Mouse (Mus musculus) bone marrow, adult 2 months (tissue): Measurements from ENCODE around the gene Vps52.

Experiments used
- CTCF ChIP-seq: fragments of 200-500 bp; IDR thresholded peaks from 2 replicates; pipeline ENCODE4 v1.5.1; 2011; ENCODE audit warnings: low read length, control low read depth; ENCODE audit not compliant: control insufficient read depth, insufficient read depth
- POLR2A ChIP-seq: fragments of 200-500 bp; IDR thresholded peaks from 2 replicates; pipeline ENCODE4 v1.6.1; 2011; ENCODE audit warnings: low read depth, mild to moderate bottlenecking, control low read depth, low read length, borderline replicate concordance; ENCODE audit not compliant: control insufficient read depth

- TF ChIP-seq CTCF (no peak), POLR2A (no peak)
These were observed 17.1 kb downstream of the Vps52 start for GRCm38 (mm10) chr17:33972691-33973090.
